Comparison of ENCODE assay signal across 18 mouse cellular contexts in the genomic region with DNA sequence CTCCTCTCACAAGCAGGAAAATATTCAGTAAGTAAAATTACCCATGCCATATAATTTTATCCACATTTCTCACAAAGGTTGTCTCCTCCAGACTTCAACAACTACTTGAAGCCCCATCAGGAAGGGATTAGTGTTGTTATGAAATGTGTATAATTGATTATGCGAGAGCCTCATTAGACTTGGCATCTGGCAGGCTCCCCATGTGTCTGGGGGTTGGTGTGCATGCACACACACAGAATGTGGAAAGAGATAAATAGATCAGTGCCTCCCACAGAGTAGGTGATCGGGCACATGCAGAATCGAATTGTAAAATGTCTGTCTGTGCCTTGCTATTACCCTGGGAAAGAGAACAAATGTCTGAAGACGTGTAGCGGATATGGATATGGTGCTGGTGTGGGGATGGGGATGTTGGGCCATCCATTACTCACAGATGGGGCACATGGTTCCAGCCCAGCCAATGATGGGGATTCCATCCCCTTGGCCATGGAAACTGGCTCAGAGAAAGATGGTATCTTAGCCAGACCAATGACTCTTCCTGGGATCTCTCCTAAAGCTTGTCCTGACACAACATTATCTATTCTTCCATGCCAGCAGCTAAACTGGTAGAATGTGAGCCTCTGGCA.
DNase-seq lines count a peak whose midpoint lies in the region; ATAC-seq and TF ChIP-seq lines count a peak whose summit lies in the region.
"Had no signal": no experiment of that assay in that cellular context is flagged by ENCODE, and none has a peak within 500 bp of the region (broad histone marks: within the 10 kb centered on the region; RNA-seq: fewer than 3 reads in every experiment).

No protein-coding gene starts in this region.

- TF ChIP-seq CTCF in forebrain, postnatal 0 days (IDR thresholded peaks at IDR 0.05; ENCODE audit: low read depth): no peak

- no peaks in the 10 kb centered on the region for H3K36me3 ChIP-seq in midbrain, embryonic 12.5 days
- no peaks in the 10 kb centered on the region for H3K36me3 ChIP-seq in midbrain, embryonic 11.5 days (ENCODE audit: control insufficient read depth, insufficient read depth, low read length)
- H3K36me3 ChIP-seq in forebrain, postnatal 0 days (ENCODE audit: insufficient read depth): no peaks in the 10 kb centered on the region
- H3K36me3 ChIP-seq in neural tube, embryonic 14.5 days (ENCODE audit: control insufficient read depth, insufficient read depth, low read length): no peaks in the 10 kb centered on the region
- H3K36me3 ChIP-seq: intestine, embryonic 15.5 days; stomach, embryonic 15.5 days had no signal

- no peak for DNase-seq in midbrain, embryonic 11.5 days (ENCODE audit: low spot score, missing footprints)
- DNase-seq in forebrain, postnatal 0 days: peak; percentile 18
- peak; percentile 61 to 63 for DNase-seq in layer of hippocampus, adult 8-10 months (ENCODE audit: low spot score in 2 of 2)
- no peak for DNase-seq in kidney, postnatal 25 days
- no peak for DNase-seq in left cerebral cortex, adult 8-10 months (ENCODE audit: low spot score in 2 of 2)
- DNase-seq: cerebellum, adult 11-12 months; heart, postnatal 10 days; kidney, postnatal 10 days; lung, postnatal 36 days; thymus, postnatal 25 days had no signal

- no peak overlapping the region for H3K27ac ChIP-seq in midbrain, embryonic 12.5 days (replicated peaks)
- no peak overlapping the region for H3K27ac ChIP-seq in midbrain, embryonic 11.5 days (ENCODE audit: low read depth, low read length)
- no peak overlapping the region for H3K27ac ChIP-seq in forebrain, postnatal 0 days (ENCODE audit: low read depth, low read length)
- no peak overlapping the region for H3K27ac ChIP-seq in neural tube, embryonic 14.5 days (ENCODE audit: low read depth, low read length)
- H3K27ac ChIP-seq: intestine, embryonic 15.5 days; liver, embryonic 14.5 days; stomach, embryonic 15.5 days had no signal

- no peak overlapping the region for H3K9ac ChIP-seq in midbrain, embryonic 12.5 days (replicated peaks)
- no peak overlapping the region for H3K9ac ChIP-seq in midbrain, embryonic 11.5 days (ENCODE audit: low read length)
- no peak overlapping the region for H3K9ac ChIP-seq in forebrain, postnatal 0 days
- H3K9ac ChIP-seq in neural tube, embryonic 14.5 days (replicated peaks; ENCODE audit: low read depth, low read length): no peak overlapping the region
- H3K9ac ChIP-seq: intestine, embryonic 15.5 days; liver, embryonic 14.5 days; stomach, embryonic 15.5 days had no signal

- H3K4me3 ChIP-seq in midbrain, embryonic 12.5 days: no peak overlapping the region
- H3K4me3 ChIP-seq in midbrain, embryonic 11.5 days (ENCODE audit: low read depth, low read length): no peak overlapping the region
- no peak overlapping the region for H3K4me3 ChIP-seq in forebrain, postnatal 0 days (ENCODE audit: low read depth, low read length)
- H3K4me3 ChIP-seq in neural tube, embryonic 14.5 days (ENCODE audit: low read depth, low read length): no peak overlapping the region
- H3K4me3 ChIP-seq: intestine, embryonic 15.5 days; stomach, embryonic 15.5 days had no signal

- peaks cover 6% of the 10 kb centered on the region; the same call in 1 of the 2 replicates for H3K4me1 ChIP-seq in midbrain, embryonic 12.5 days
- no peaks in the 10 kb centered on the region for H3K4me1 ChIP-seq in midbrain, embryonic 11.5 days (ENCODE audit: control insufficient read depth, insufficient read depth, low read length)
- no peaks in the 10 kb centered on the region for H3K4me1 ChIP-seq in forebrain, postnatal 0 days (ENCODE audit: insufficient read depth)
- no peaks in the 10 kb centered on the region for H3K4me1 ChIP-seq in neural tube, embryonic 14.5 days (ENCODE audit: control insufficient read depth, insufficient read depth, low read length)
- H3K4me1 ChIP-seq: intestine, embryonic 15.5 days had no signal

- H3K27me3 ChIP-seq in midbrain, embryonic 12.5 days: no peaks in the 10 kb centered on the region
- no peaks in the 10 kb centered on the region for H3K27me3 ChIP-seq in midbrain, embryonic 11.5 days (ENCODE audit: control insufficient read depth, insufficient read depth, low read length)
- no peaks in the 10 kb centered on the region for H3K27me3 ChIP-seq in forebrain, postnatal 0 days (ENCODE audit: insufficient read depth, low read length)
- no peaks in the 10 kb centered on the region for H3K27me3 ChIP-seq in neural tube, embryonic 14.5 days (ENCODE audit: control insufficient read depth, insufficient read depth, low read length)
- H3K27me3 ChIP-seq: intestine, embryonic 15.5 days; stomach, embryonic 15.5 days had no signal

- no peak overlapping the region for H3K4me2 ChIP-seq in midbrain, embryonic 12.5 days (replicated peaks)
- H3K4me2 ChIP-seq in midbrain, embryonic 11.5 days: no peak overlapping the region
- H3K4me2 ChIP-seq in forebrain, postnatal 0 days (ENCODE audit: low read depth): no peak overlapping the region
- no peak overlapping the region for H3K4me2 ChIP-seq in neural tube, embryonic 14.5 days (ENCODE audit: low read depth, low read length)
- H3K4me2 ChIP-seq: intestine, embryonic 15.5 days; stomach, embryonic 15.5 days had no signal

- 0 out of 2 replicates have a peak, but pooled peaks have one; percentile 41 for ATAC-seq in midbrain, embryonic 12.5 days (ENCODE audit: low FRiP score, low read depth)
- ATAC-seq in midbrain, embryonic 11.5 days (ENCODE audit: low FRiP score): no peak
- peak; percentile 71 for ATAC-seq in forebrain, postnatal 0 days
- peak; percentile 74; the same call in 1 of the 2 replicates for ATAC-seq in neural tube, embryonic 14.5 days (ENCODE audit: low read depth)
- no peak for ATAC-seq in megakaryocyte-erythroid progenitor cell, adult 5-6 weeks (replicated peaks; ENCODE audit: low FRiP score, low TSS enrichment, poor library complexity, severe bottlenecking)
- ATAC-seq: activated CD4-positive, CD25-positive, alpha-beta regulatory T cell, adult 4 months; CD4-positive, CD25-positive, alpha-beta regulatory T cell, adult 4 months; intestine, embryonic 15.5 days had no signal

- no peaks in the 10 kb centered on the region for H3K9me3 ChIP-seq in midbrain, embryonic 12.5 days
- no peaks in the 10 kb centered on the region for H3K9me3 ChIP-seq in midbrain, embryonic 11.5 days (ENCODE audit: control insufficient read depth, low read length)
- no peaks in the 10 kb centered on the region for H3K9me3 ChIP-seq in forebrain, postnatal 0 days (ENCODE audit: low read length)
- no peaks in the 10 kb centered on the region for H3K9me3 ChIP-seq in neural tube, embryonic 14.5 days (ENCODE audit: control insufficient read depth, low read length)
- H3K9me3 ChIP-seq: intestine, embryonic 15.5 days; stomach, embryonic 15.5 days had no signal

- WGBS in midbrain, embryonic 12.5 days: 71% methylated on average over 5 of the region's 5 CpGs
- 83% methylated on average over 5 of the region's 5 CpGs for WGBS in midbrain, embryonic 11.5 days
- 47% methylated on average over 5 of the region's 5 CpGs for WGBS in forebrain, postnatal 0 days
- WGBS in neural tube, embryonic 14.5 days: 55% methylated on average over 5 of the region's 5 CpGs

Comparison
In these comparisons a context has a peak if more than half of its experiments do, and no peak if none do; other contexts are left out.
1. ATAC-seq: peak in midbrain, embryonic 12.5 days (single experiment), forebrain, postnatal 0 days (single experiment) and neural tube, embryonic 14.5 days (single experiment); none in midbrain, embryonic 11.5 days (single experiment) and megakaryocyte-erythroid progenitor cell, adult 5-6 weeks (single experiment).
2. DNase-seq: peak in forebrain, postnatal 0 days (single experiment) and layer of hippocampus, adult 8-10 months (2 of 2); none in midbrain, embryonic 11.5 days (single experiment), kidney, postnatal 25 days (0 of 2) and left cerebral cortex, adult 8-10 months (0 of 2).